Mouse (Mus musculus) lung, embryonic 14.5 days (tissue): ENCODE measurements around the gene Fam3b. TPM values are rescaled to one million over a fixed set of nuclear protein-coding genes. Genes with fewer than 3 reads are reported as not detected.

Experiments
- ATAC-seq: fragments of 200-750 bp; cut with Nextera tagmentation; 2 replicates; pipeline ENCODE4 v1.8.0; 2017; ENCODE audit warnings: mild to moderate bottlenecking, moderate TSS enrichment, moderate library complexity; ENCODE audit not compliant: insufficient read depth
- DNase-seq: peaks from one replicate; pipeline ENCODE4 v3.0.0-alpha.2; 2015
- H3K27ac ChIP-seq: fragments of 300-500 bp; sonication (generic); 2 replicates; pipeline ENCODE4 v1.5.1; 2014; ENCODE audit warnings: low read depth, mild to moderate bottlenecking, moderate library complexity
- H3K27me3 ChIP-seq: fragments of 300-500 bp; sonication (generic); 2 replicates; pipeline ENCODE4 v1.6.1; 2014; ENCODE audit warnings: low read length, control low read depth; ENCODE audit not compliant: insufficient read depth
- H3K36me3 ChIP-seq: fragments of 300-500 bp; sonication (generic); 2 replicates; pipeline ENCODE4 v1.6.1; 2014; ENCODE audit warnings: control low read depth; ENCODE audit not compliant: insufficient read depth
- H3K4me1 ChIP-seq: fragments of 300-500 bp; sonication (generic); 2 replicates; pipeline ENCODE4 v1.6.1; 2014; ENCODE audit warnings: antibody characterized with exemption, control low read depth; ENCODE audit not compliant: insufficient read depth
- H3K4me2 ChIP-seq: fragments of 300-500 bp; sonication (generic); 2 replicates; pipeline ENCODE4 v1.6.1; 2014; ENCODE audit warnings: mild to moderate bottlenecking
- H3K4me3 ChIP-seq: fragments of 300-500 bp; sonication (generic); 2 replicates; pipeline ENCODE4 v1.5.1; 2014; ENCODE audit warnings: low read depth, low read length
- H3K9ac ChIP-seq: fragments of 300-500 bp; sonication (generic); 2 replicates; pipeline ENCODE4 v1.6.1; 2014
- H3K9me3 ChIP-seq: fragments of 300-500 bp; sonication (generic); 2 replicates; pipeline ENCODE4 v1.6.1; 2016; ENCODE audit warnings: low read depth, low read length, control low read depth
- CTCF ChIP-seq: IDR thresholded peaks from 2 replicates; pipeline ENCODE4 v1.5.1; 2016; ENCODE audit warnings: antibody characterized with exemption, low read depth
- WGBS: fragments of 180-500 bp; shearing (Covaris S2); extraction: QIAGEN DNeasy Blood & Tissue Kit; methylation state at CpG from one replicate; pipeline ENCODE4 v1.1.7; 2014; 5-methylcytosine and 5-hydroxymethylcytosine counted together
- polyA plus RNA-seq: library from polyadenylated mRNA; unstranded; fragments of >200 nt; fragmentation: Nextera tagmentation; extraction: Ambion mirVana; gene quantifications from 2 replicates; pipeline ENCODE4 v1.2.1, GENCODE M21; 2014

Fam3b gene
- polyA plus RNA-seq, 1 experiment from 2014 or later = not detected

- DNase-seq = peak; percentile 61
- 44% methylated on average over 4 of the region's 4 CpGs for WGBS
Observed at GRCm38 (mm10) chr16:97466182-97466957, 48.2 kb downstream of the Fam3b start.

DNA sequence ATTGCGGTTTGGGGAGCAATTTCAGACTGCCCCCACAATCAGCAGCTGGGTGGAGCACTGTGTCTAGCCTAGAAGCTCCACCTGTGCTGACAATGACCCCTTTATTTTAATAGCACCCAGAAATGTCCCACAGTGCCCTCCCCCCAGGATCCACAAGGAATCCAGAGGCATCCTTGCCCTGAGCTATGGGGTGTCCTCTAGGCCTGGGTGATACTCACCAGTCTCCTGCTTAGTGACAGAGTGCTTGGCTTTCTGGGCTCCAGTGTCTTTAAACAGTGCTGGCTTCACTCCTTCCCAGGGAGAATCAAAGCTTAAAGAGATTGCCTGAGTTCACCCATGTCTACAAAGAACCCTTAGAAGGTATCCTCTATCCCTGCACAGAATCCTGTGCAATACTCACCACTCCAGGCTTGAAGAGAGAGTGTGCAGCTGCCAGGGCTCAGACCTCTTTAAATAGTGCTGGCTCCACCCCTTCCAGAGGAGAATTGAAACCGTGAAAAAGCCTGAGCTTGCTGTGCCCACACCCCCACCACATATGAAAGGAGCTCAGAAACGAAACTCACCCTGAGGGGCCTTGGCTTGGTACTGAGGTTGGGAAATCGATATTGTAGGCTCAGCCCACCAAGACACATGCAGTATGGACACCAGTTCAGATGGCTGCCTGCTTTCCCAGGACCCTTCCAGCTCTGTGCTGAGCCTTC is 52.0 kb downstream of the Fam3b start, which contains the start of gene Mx1:
TSS of gene Mx1 (minus strand) at position 427 of the 701 bp plus-strand sequence.
- Histone ChIP-seq H3K9ac (no peak within 1 kb of the TSS), H3K36me3 (no peaks in the 10 kb centered on the region), H3K4me1 (no peaks in the 10 kb centered on the region), H3K4me3 (no peak within 1 kb of the TSS), H3K4me2 (no peak within 1 kb of the TSS), H3K27me3 (no peaks in the 10 kb centered on the region), H3K9me3 (no peaks in the 10 kb centered on the region), H3K27ac (no peak within 1 kb of the TSS)
- TF ChIP-seq CTCF = no peak
- peak; percentile 44 for DNase-seq
- ATAC-seq = peak; percentile 57; the same call in 1 of the 2 replicates
- 21% methylated on average over 4 of the region's 4 CpGs for WGBS

More at GRCm38 (mm10) chr16:97466182-97466957, 48.2 kb downstream of the Fam3b start:
- H3K4me3 ChIP-seq = no peak overlapping the region
- peak; percentile 65; the same call in 1 of the 2 replicates for ATAC-seq
- no peaks in the 10 kb centered on the region for H3K36me3 ChIP-seq
- no peaks in the 10 kb centered on the region for H3K9me3 ChIP-seq
- no peak overlapping the region for H3K9ac ChIP-seq
- H3K4me1 ChIP-seq = no peaks in the 10 kb centered on the region
- peak; percentile 75 for TF ChIP-seq CTCF
- no peak overlapping the region for H3K27ac ChIP-seq
- no peaks in the 10 kb centered on the region for H3K27me3 ChIP-seq
- no peak overlapping the region for H3K4me2 ChIP-seq

DNA sequence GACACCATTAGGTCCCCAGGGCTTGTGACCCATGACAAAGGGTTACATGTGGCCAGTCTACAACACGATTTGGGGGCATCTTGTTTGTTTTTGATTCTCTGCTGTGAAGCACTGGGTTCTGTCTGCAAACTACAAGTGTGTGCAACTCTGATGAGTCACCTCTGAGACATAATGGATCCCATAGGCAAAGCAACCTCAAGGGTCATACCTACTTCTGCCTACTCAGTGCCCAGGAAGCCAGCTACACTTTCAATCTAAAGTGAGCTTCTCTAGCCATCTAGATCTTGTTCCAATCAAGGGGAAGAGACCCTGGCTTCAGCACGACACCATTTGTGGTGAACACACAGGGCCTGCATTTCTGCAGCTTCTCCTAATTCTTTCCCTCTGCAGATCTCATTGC is 53.3 kb downstream of the Fam3b start:
- no peaks in the 10 kb centered on the region for H3K27me3 ChIP-seq
- H3K4me2 ChIP-seq = no peak overlapping the region
- no peak overlapping the region for H3K4me3 ChIP-seq
- H3K36me3 ChIP-seq = no peaks in the 10 kb centered on the region
- ATAC-seq (no peak), DNase-seq (no peak)
- no peak overlapping the region for H3K9ac ChIP-seq
- no peaks in the 10 kb centered on the region for H3K9me3 ChIP-seq
- no peak overlapping the region for H3K27ac ChIP-seq
- 44% methylated on average over 2 of the region's 2 CpGs for WGBS
- H3K4me1 ChIP-seq = no peaks in the 10 kb centered on the region
- TF ChIP-seq CTCF = no peak

DNA sequence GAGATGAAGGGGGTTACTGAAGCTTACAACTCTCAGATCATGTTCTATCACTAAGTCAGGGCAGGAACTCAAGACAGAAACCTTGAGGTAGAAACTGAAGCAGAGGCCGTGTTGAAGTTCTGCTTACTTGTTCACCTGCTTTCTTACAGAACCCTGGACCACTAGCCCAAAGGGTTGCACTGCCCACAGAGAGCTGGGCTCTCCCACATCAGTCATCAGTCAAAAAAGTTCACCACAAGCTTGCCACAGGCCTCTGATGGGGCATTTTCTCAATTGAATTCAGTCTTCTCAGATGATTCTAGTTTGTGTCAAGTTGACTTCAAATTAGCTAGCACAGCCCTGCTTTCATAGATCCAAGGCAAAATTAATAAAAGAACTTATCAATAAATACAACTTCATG is 54.8 kb downstream of the Fam3b start:
- Histone ChIP-seq H3K9ac (no peak overlapping the region), H3K4me2 (no peak overlapping the region), H3K4me3 (no peak overlapping the region), H3K36me3 (no peaks in the 10 kb centered on the region), H3K4me1 (no peaks in the 10 kb centered on the region), H3K27me3 (no peaks in the 10 kb centered on the region), H3K9me3 (no peaks in the 10 kb centered on the region), H3K27ac (no peak overlapping the region)
- ATAC-seq (no peak), DNase-seq (no peak)
- no peak for TF ChIP-seq CTCF
- 77% methylated on average over 1 of the region's 1 CpGs for WGBS

- no peak for DNase-seq
- H3K27ac ChIP-seq = no peak overlapping the region
- H3K36me3 ChIP-seq = no peaks in the 10 kb centered on the region
- H3K4me1 ChIP-seq = no peaks in the 10 kb centered on the region
- H3K9ac ChIP-seq = no peak overlapping the region
- no peaks in the 10 kb centered on the region for H3K9me3 ChIP-seq
- no peak for ATAC-seq
- no peak for TF ChIP-seq CTCF
- H3K4me2 ChIP-seq = no peak overlapping the region
- H3K4me3 ChIP-seq = no peak overlapping the region
- no peaks in the 10 kb centered on the region for H3K27me3 ChIP-seq
Observed at GRCm38 (mm10) chr16:97447386-97447785, 67.2 kb downstream of the Fam3b start.

DNA sequence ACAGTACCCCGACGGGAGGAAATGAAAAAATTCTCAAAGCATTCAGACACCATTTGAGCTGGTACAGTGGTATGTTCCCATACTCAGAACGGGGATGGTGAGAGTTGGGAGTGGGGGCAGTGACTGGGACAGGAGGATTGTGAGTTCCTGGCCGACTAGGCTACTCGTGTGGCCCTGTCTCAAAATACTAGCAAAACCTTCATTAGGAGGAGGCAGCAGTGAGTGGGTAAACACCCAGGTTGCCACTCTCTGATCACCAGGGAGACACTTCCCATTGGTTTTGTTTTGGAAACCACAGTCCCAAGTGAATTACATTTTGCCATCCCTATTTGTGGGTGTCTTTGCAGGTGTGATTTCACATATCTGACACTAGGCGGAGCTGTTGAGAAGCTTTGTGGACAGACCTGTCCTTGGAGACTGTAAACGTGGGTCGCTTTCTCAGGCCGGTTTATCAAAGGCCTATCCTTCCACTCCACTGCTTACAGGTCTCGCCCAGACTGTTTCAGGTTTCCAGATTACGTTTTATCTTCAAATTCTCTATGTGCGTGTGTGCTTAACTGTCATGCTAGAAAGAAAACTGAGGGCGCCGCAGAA is 70.8 kb downstream of the Fam3b start:
- peak; percentile 86 for ATAC-seq
- Histone ChIP-seq H3K4me1 (no peaks in the 10 kb centered on the region), H3K9ac (no peak overlapping the region), H3K9me3 (no peaks in the 10 kb centered on the region), H3K27me3 (no peaks in the 10 kb centered on the region), H3K4me3 (no peak overlapping the region), H3K36me3 (no peaks in the 10 kb centered on the region), H3K27ac (no peak overlapping the region), H3K4me2 (no peak overlapping the region)
- peak; percentile 95 for TF ChIP-seq CTCF
- WGBS = 49% methylated on average over 14 of the region's 14 CpGs
- peak; percentile 90 for DNase-seq

GRCm38 (mm10) chr16:97441967-97442366 is 72.6 kb downstream of the Fam3b start:
- 66% methylated on average over 9 of the region's 9 CpGs for WGBS
- H3K4me3 ChIP-seq = no peak overlapping the region
- no peak for ATAC-seq
- DNase-seq = no peak
- H3K9me3 ChIP-seq = no peaks in the 10 kb centered on the region
- no peak for TF ChIP-seq CTCF
- no peak overlapping the region for H3K4me2 ChIP-seq
- H3K36me3 ChIP-seq = no peaks in the 10 kb centered on the region
- no peak overlapping the region for H3K9ac ChIP-seq
- no peaks in the 10 kb centered on the region for H3K27me3 ChIP-seq
- H3K27ac ChIP-seq = no peak overlapping the region
- H3K4me1 ChIP-seq = no peaks in the 10 kb centered on the region
